Mouse (Mus musculus): Measurements from ENCODE around the gene Prtn3.

The Prtn3 gene

GRCm38 (mm10) chr10:79925785-79926490, 51.7 kb downstream of the Prtn3 start:
- DNase-seq (ENCODE audit: low read depth, low spot score) = peak; percentile 71

- DNase-seq (ENCODE audit: low read depth, low spot score) = peak; percentile 98
These were observed 52.4 kb downstream of the Prtn3 start, which contains the start of gene Arid3a for GRCm38 (mm10) chr10:79926491-79927323. Gene Arid3a (plus strand): TSS chr10:79927043.

- peak; percentile 70 for DNase-seq (ENCODE audit: low read depth, low spot score)
These were observed 53.2 kb downstream of the Prtn3 start for GRCm38 (mm10) chr10:79927324-79928029.

- peak; percentile 58 for DNase-seq (ENCODE audit: low read depth, low spot score)
These were observed 53.9 kb downstream of the Prtn3 start for GRCm38 (mm10) chr10:79928030-79928694.

GRCm38 (mm10) chr10:79928907-79929701, 54.8 kb downstream of the Prtn3 start:
- no peak for DNase-seq (ENCODE audit: low read depth, low spot score)

GRCm38 (mm10) chr10:79929967-79930825, 55.9 kb downstream of the Prtn3 start:
- no peak for DNase-seq (ENCODE audit: low read depth, low spot score)

- no peak for DNase-seq (ENCODE audit: low read depth, low spot score)
These were observed 56.5 kb downstream of the Prtn3 start for GRCm38 (mm10) chr10:79930826-79931186.

- no peak for DNase-seq (ENCODE audit: low read depth, low spot score)
These were observed 57.5 kb downstream of the Prtn3 start for GRCm38 (mm10) chr10:79931797-79932196.

GRCm38 (mm10) chr10:79932736-79933135, 58.5 kb downstream of the Prtn3 start:
- DNase-seq (ENCODE audit: low read depth, low spot score) = no peak

Data from CD4-positive helper T cell, adult 2 months (primary cell).